Mouse (Mus musculus) cortical plate, adult 2 months (tissue): ENCODE results near the gene Msantd2. TPM values are rescaled to one million over a fixed set of nuclear protein-coding genes. Genes with fewer than 3 reads are reported as not detected.
A peak's percentile ranks its signal among the peaks of the same experiment; 100 is the strongest.

ENCODE experiments used
- H3K27ac ChIP-seq: fragments of 200-500 bp; 2 replicates; pipeline ENCODE4 v1.5.1; 2012; ENCODE audit warnings: low read length, control low read depth, inconsistent platforms; ENCODE audit not compliant: insufficient read depth
- H3K4me1 ChIP-seq: fragments of 200-500 bp; 2 replicates; pipeline ENCODE4 v1.6.1; 2011; ENCODE audit warnings: low read length; ENCODE audit not compliant: control insufficient read depth, insufficient read depth
- H3K4me3 ChIP-seq: fragments of 200-500 bp; 2 replicates; pipeline ENCODE4 v1.5.1; 2011; ENCODE audit warnings: mild to moderate bottlenecking, low read length, control low read depth; ENCODE audit not compliant: insufficient read depth
- CTCF ChIP-seq: fragments of 200-500 bp; IDR thresholded peaks from 2 replicates; pipeline ENCODE4 v1.5.1; 2011; ENCODE audit warnings: mild to moderate bottlenecking, control low read depth, low read length; ENCODE audit not compliant: insufficient read depth; ENCODE audit errors: extremely low read depth
- POLR2A ChIP-seq: fragments of 200-500 bp; IDR thresholded peaks from 2 replicates; pipeline ENCODE4 v1.6.1; 2011; ENCODE audit warnings: mild to moderate bottlenecking, low read length, control low read depth; ENCODE audit not compliant: insufficient read depth; ENCODE audit errors: extremely low read depth
- polyA plus RNA-seq: library from polyadenylated mRNA; depleted of rRNA; stranded (reverse); fragments of >200 nt; gene quantifications from 2 replicates; pipeline ENCODE4 v1.2.3, GENCODE M21; 2012

Gene Msantd2
- polyA plus RNA-seq, 1 experiment = 35.4 TPM

GRCm38 (mm10) chr9:37525461-37525860, 36.3 kb downstream of the Msantd2 start:
- no peak overlapping the region for H3K27ac ChIP-seq
- H3K4me1 ChIP-seq = no peaks in the 10 kb centered on the region
- H3K4me3 ChIP-seq = no peak overlapping the region
- TF ChIP-seq POLR2A (no peak), CTCF (no peak)

- 0 out of 2 replicates have a peak, but pooled peaks have one; percentile 1 for TF ChIP-seq CTCF
- TF ChIP-seq POLR2A = no peak
These were observed 37.6 kb downstream of the Msantd2 start for GRCm38 (mm10) chr9:37526443-37527395.

GRCm38 (mm10) chr9:37527396-37528224, 38.5 kb downstream of the Msantd2 start, which contains the start of gene Esam:
TSS of gene Esam (plus strand) at chr9:37528078.
- H3K4me1 ChIP-seq = peaks cover 2% of the 10 kb centered on the region; the same call in 1 of the 2 replicates
- H3K4me3 ChIP-seq = peak within 1 kb of the TSS; percentile 30
- peak within 1 kb of the TSS; percentile 13 for H3K27ac ChIP-seq
- TF ChIP-seq CTCF = no peak
- peak; percentile 26; the same call in 1 of the 2 replicates for TF ChIP-seq POLR2A

More at GRCm38 (mm10) chr9:37526443-37527395, 37.6 kb downstream of the Msantd2 start:
- Histone ChIP-seq H3K4me3 (peak overlapping the region; percentile 12; the same call in 1 of the 2 replicates), H3K27ac (no peak overlapping the region), H3K4me1 (peaks cover 2% of the 10 kb centered on the region; the same call in 1 of the 2 replicates)

DNA sequence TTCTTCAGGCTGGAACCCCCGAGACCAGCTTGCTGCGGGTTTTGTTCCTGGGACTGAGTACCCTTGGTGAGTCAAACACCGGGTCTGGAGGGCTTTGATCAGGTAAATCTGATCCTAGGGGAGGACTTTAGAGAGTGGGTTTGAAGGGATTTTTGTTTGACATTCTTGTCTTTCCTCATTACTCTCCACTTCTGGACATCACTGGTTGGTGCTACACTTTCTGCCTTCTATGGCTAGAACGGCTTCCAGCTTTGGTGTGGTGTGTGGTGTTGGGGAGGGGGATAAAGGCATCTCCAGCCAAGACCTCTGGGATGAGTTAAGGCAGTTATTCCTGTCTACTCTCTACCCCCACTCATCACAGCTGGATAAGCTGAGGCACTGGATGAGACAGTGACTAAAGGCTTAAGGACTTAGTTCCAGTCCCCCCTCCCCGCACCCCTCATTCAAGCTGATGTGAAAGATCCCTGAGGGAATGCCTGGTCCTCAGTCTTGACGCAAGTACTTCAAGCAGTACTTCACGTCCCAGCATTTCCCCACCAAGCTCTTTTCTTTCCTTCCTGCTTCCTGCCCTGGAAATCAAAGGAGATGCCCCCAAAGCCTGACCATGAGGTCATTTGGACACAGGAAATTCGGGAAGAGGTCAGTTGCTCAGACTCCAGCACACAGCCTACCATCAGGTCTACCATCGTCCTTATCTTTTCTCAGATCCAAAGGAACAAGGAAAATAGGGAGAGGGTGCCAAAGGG, 39.3 kb downstream of the Msantd2 start:
- H3K4me1 ChIP-seq = peaks cover 2% of the 10 kb centered on the region; the same call in 1 of the 2 replicates
- no peak for TF ChIP-seq POLR2A
- no peak for TF ChIP-seq CTCF
- H3K27ac ChIP-seq = peak overlapping the region; percentile 13
- H3K4me3 ChIP-seq = peak overlapping the region; percentile 30

DNA sequence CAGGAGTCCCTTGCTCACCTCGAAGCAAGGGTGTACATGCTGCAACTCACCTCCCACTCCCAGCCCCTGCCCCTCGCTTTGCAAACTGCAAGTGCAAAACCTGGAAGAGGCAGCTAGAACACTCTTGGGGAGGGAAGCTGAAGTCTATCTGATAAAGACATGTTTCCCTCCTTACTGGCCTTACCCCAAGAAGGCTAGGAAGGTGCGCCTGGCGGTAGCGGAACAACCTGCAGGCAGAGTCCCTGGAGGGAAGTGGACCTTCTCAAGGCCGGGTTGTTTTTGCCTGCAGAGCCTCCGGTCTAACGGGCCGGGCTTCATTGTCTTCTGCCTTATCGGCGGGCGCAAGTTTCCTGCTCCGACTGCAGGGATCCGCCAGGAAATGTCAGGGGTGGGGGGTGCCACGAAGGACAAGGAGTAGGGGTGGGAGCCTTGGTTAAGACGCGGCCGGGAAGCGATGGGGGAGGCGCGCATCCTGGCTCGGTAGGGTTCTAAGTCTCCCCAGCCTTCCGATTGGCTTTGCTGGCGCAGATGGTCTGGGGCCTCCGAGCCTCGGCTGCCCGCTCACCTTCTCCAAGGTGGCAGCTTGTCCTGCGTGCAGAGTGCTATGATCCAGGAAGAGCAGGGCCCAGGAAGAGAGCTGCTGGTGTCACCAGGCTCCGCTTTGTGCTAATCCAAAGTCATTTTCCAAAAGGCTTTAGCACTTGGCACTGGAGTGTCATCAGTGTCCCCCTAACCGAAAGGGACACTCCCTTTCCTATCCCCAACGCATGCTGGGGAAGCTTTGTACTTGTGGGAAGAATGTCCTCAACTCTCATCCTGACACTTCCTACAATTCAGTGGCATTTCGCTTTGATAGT, 41.1 kb downstream of the Msantd2 start:
- H3K27ac ChIP-seq = peak overlapping the region; percentile 68
- TF ChIP-seq POLR2A (0 out of 2 replicates have a peak, but pooled peaks have one; percentile 13), CTCF (0 out of 2 replicates have a peak, but pooled peaks have one; percentile 3)
- peaks cover 2% of the 10 kb centered on the region; the same call in 1 of the 2 replicates for H3K4me1 ChIP-seq
- peak overlapping the region; percentile 20 for H3K4me3 ChIP-seq

- H3K4me1 ChIP-seq = peaks cover 2% of the 10 kb centered on the region; the same call in 1 of the 2 replicates
- TF ChIP-seq POLR2A = no peak
- TF ChIP-seq CTCF = no peak
- peak overlapping the region; percentile 68 for H3K27ac ChIP-seq
- peak overlapping the region; percentile 20 for H3K4me3 ChIP-seq
These were observed 42.0 kb downstream of the Msantd2 start for GRCm38 (mm10) chr9:37530888-37531705.

DNA sequence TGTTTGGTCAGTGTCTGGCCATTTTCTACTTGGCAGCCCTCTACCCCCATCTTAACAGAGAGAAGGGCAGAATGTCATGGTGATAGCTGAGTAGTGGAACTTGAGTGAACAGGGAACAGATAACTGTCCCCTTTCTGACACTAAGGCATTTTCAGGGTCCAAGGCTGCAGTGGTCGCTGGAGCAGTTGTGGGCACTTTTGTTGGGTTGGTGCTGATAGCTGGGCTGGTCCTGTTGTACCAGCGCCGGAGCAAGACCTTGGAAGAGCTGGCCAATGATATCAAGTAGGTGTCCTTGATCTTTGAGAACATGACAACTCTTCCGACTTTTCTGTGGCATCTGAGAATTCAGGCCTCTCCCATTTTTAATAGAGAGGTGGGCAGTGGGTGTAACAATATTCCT, 47.7 kb downstream of the Msantd2 start:
- Histone ChIP-seq H3K4me3 (no peak overlapping the region), H3K27ac (no peak overlapping the region), H3K4me1 (0 out of 2 replicates have a peak, but pooled peaks cover 1% of the 10 kb centered on the region)
- TF ChIP-seq CTCF (no peak), POLR2A (no peak)
